Mouse (Mus musculus): ENCODE data around the gene Heatr6. TPM values are rescaled to one million over a fixed set of nuclear protein-coding genes. Genes with fewer than 3 reads are reported as not detected.

Gene Heatr6
- polyA plus RNA-seq, 1 experiment = 13.1 TPM

- 76% methylated on average over 6 of the region's 6 CpGs for WGBS
- no peak overlapping the region for H3K4me3 ChIP-seq (replicated peaks; ENCODE audit: control insufficient read depth, low read depth, low read length)
- no peak overlapping the region for H3K27ac ChIP-seq (ENCODE audit: control insufficient read depth, insufficient read depth, low read depth, low read length, poor library complexity)
- TF ChIP-seq CTCF (IDR thresholded peaks at IDR 0.05; ENCODE audit: control insufficient read depth, insufficient read depth, low read length) (no peak), POLR2A (IDR thresholded peaks at IDR 0.05; ENCODE audit: borderline replicate concordance, control insufficient read depth, low read depth, low read length) (no peak)
- no peaks in the 10 kb centered on the region for H3K4me1 ChIP-seq (ENCODE audit: control insufficient read depth, insufficient read depth, low read length)
Observed at GRCm38 (mm10) chr11:83817048-83817447, 63.6 kb downstream of the Heatr6 start.

GRCm38 (mm10) chr11:83817994-83818393 lies 64.5 kb downstream of the Heatr6 start:
- Histone ChIP-seq H3K4me3 (replicated peaks; ENCODE audit: control insufficient read depth, low read depth, low read length) (no peak overlapping the region), H3K27ac (ENCODE audit: control insufficient read depth, insufficient read depth, low read depth, low read length, poor library complexity) (no peak overlapping the region), H3K4me1 (ENCODE audit: control insufficient read depth, insufficient read depth, low read length) (no peaks in the 10 kb centered on the region)
- no peak for TF ChIP-seq CTCF (IDR thresholded peaks at IDR 0.05; ENCODE audit: control insufficient read depth, insufficient read depth, low read length)
- TF ChIP-seq POLR2A (IDR thresholded peaks at IDR 0.05; ENCODE audit: borderline replicate concordance, control insufficient read depth, low read depth, low read length) = no peak
- 69% methylated on average over 4 of the region's 4 CpGs for WGBS

- Histone ChIP-seq H3K4me3 (replicated peaks; ENCODE audit: control insufficient read depth, low read depth, low read length) (no peak overlapping the region), H3K27ac (ENCODE audit: control insufficient read depth, insufficient read depth, low read depth, low read length, poor library complexity) (no peak overlapping the region), H3K4me1 (ENCODE audit: control insufficient read depth, insufficient read depth, low read length) (no peaks in the 10 kb centered on the region)
- 37% methylated on average over 9 of the region's 9 CpGs for WGBS
- TF ChIP-seq CTCF (IDR thresholded peaks at IDR 0.05; ENCODE audit: control insufficient read depth, insufficient read depth, low read length) (no peak), POLR2A (IDR thresholded peaks at IDR 0.05; ENCODE audit: borderline replicate concordance, control insufficient read depth, low read depth, low read length) (no peak)
Observed at GRCm38 (mm10) chr11:83818591-83819127, 65.2 kb downstream of the Heatr6 start.

GRCm38 (mm10) chr11:83819806-83820483 lies 66.4 kb downstream of the Heatr6 start:
- Histone ChIP-seq H3K27ac (ENCODE audit: control insufficient read depth, insufficient read depth, low read depth, low read length, poor library complexity) (no peak overlapping the region), H3K4me3 (replicated peaks; ENCODE audit: control insufficient read depth, low read depth, low read length) (no peak overlapping the region), H3K4me1 (ENCODE audit: control insufficient read depth, insufficient read depth, low read length) (no peaks in the 10 kb centered on the region)
- TF ChIP-seq CTCF (IDR thresholded peaks at IDR 0.05; ENCODE audit: control insufficient read depth, insufficient read depth, low read length) (no peak), POLR2A (IDR thresholded peaks at IDR 0.05; ENCODE audit: borderline replicate concordance, control insufficient read depth, low read depth, low read length) (no peak)
- 69% methylated on average over 10 of the region's 10 CpGs for WGBS

- 81% methylated on average over 3 of the region's 3 CpGs for WGBS
- H3K27ac ChIP-seq (ENCODE audit: control insufficient read depth, insufficient read depth, low read depth, low read length, poor library complexity) = no peak overlapping the region
- TF ChIP-seq CTCF (IDR thresholded peaks at IDR 0.05; ENCODE audit: control insufficient read depth, insufficient read depth, low read length) (no peak), POLR2A (IDR thresholded peaks at IDR 0.05; ENCODE audit: borderline replicate concordance, control insufficient read depth, low read depth, low read length) (no peak)
- no peaks in the 10 kb centered on the region for H3K4me1 ChIP-seq (ENCODE audit: control insufficient read depth, insufficient read depth, low read length)
- no peak overlapping the region for H3K4me3 ChIP-seq (replicated peaks; ENCODE audit: control insufficient read depth, low read depth, low read length)
Observed at GRCm38 (mm10) chr11:83826142-83826541, 72.6 kb downstream of the Heatr6 start.

- Histone ChIP-seq H3K27ac (ENCODE audit: control insufficient read depth, insufficient read depth, low read depth, low read length, poor library complexity) (no peak overlapping the region), H3K4me1 (ENCODE audit: control insufficient read depth, insufficient read depth, low read length) (no peaks in the 10 kb centered on the region), H3K4me3 (replicated peaks; ENCODE audit: control insufficient read depth, low read depth, low read length) (no peak overlapping the region)
- no peak for TF ChIP-seq POLR2A (IDR thresholded peaks at IDR 0.05; ENCODE audit: borderline replicate concordance, control insufficient read depth, low read depth, low read length)
- TF ChIP-seq CTCF (IDR thresholded peaks at IDR 0.05; ENCODE audit: control insufficient read depth, insufficient read depth, low read length) = no peak
- 32% methylated on average over 8 of the region's 8 CpGs for WGBS
Observed at GRCm38 (mm10) chr11:83828553-83829142, 75.2 kb downstream of the Heatr6 start.

- H3K4me1 ChIP-seq (ENCODE audit: control insufficient read depth, insufficient read depth, low read length) = no peaks in the 10 kb centered on the region
- TF ChIP-seq POLR2A (IDR thresholded peaks at IDR 0.05; ENCODE audit: borderline replicate concordance, control insufficient read depth, low read depth, low read length) (no peak), CTCF (IDR thresholded peaks at IDR 0.05; ENCODE audit: control insufficient read depth, insufficient read depth, low read length) (peak; percentile 71)
- WGBS = 25% methylated on average over 8 of the region's 8 CpGs
- H3K4me3 ChIP-seq (replicated peaks; ENCODE audit: control insufficient read depth, low read depth, low read length) = no peak overlapping the region
- H3K27ac ChIP-seq (ENCODE audit: control insufficient read depth, insufficient read depth, low read depth, low read length, poor library complexity) = no peak overlapping the region
Observed at GRCm38 (mm10) chr11:83832389-83832788, 78.9 kb downstream of the Heatr6 start.

Other genes starting within 250 kb of the Heatr6 start
- not detected in 2 replicates for gene Heatr9, start 231.5 kb upstream of the Heatr6 start, polyA plus RNA-seq (2011; ENCODE audit: insufficient read depth, insufficient read length, low replicate concordance, missing spikeins)
- gene Ccl5, start 223.2 kb upstream of the Heatr6 start, polyA plus RNA-seq (2011; ENCODE audit: insufficient read depth, insufficient read length, low replicate concordance, missing spikeins) = 7.6 and 22.7 TPM in 2 replicates
- gene Ccl9, start 175.1 kb upstream of the Heatr6 start, polyA plus RNA-seq (2011; ENCODE audit: insufficient read depth, insufficient read length, low replicate concordance, missing spikeins) = 8.0 and 17.0 TPM in 2 replicates
- gene Ccl6, start 160.6 kb upstream of the Heatr6 start, polyA plus RNA-seq (2011; ENCODE audit: insufficient read depth, insufficient read length, low replicate concordance, missing spikeins) = 88.2 and 218 TPM in 2 replicates
- gene Rpl9-ps1, start 108.1 kb upstream of the Heatr6 start, polyA plus RNA-seq (2011; ENCODE audit: insufficient read depth, insufficient read length, low replicate concordance, missing spikeins) = not detected in 2 replicates
- 1.3 and 2.0 TPM in 2 replicates for gene Ccl3, start 104.3 kb upstream of the Heatr6 start, polyA plus RNA-seq (2011; ENCODE audit: insufficient read depth, insufficient read length, low replicate concordance, missing spikeins)
- gene Ccl4, start 91.1 kb upstream of the Heatr6 start, polyA plus RNA-seq (2011; ENCODE audit: insufficient read depth, insufficient read length, low replicate concordance, missing spikeins) = 1.5 and 2.3 TPM in 2 replicates
- 8.2 and 33.5 TPM in 2 replicates for gene Wfdc17, start 49.7 kb upstream of the Heatr6 start, polyA plus RNA-seq (2011; ENCODE audit: insufficient read depth, insufficient read length, low replicate concordance, missing spikeins)
- not detected in 2 replicates for gene Wfdc18, start 44.7 kb upstream of the Heatr6 start, polyA plus RNA-seq (2011; ENCODE audit: insufficient read depth, insufficient read length, low replicate concordance, missing spikeins)
- 220 and 706 TPM in 2 replicates for gene Wfdc21, start 6.8 kb upstream of the Heatr6 start, polyA plus RNA-seq (2011; ENCODE audit: insufficient read depth, insufficient read length, low replicate concordance, missing spikeins)
- not detected in 2 replicates for gene Hnf1b, start 96.4 kb downstream of the Heatr6 start, polyA plus RNA-seq (2011; ENCODE audit: insufficient read depth, insufficient read length, low replicate concordance, missing spikeins)
- 12.6 and 19.4 TPM in 2 replicates for gene Ddx52, start 188.4 kb downstream of the Heatr6 start, polyA plus RNA-seq (2011; ENCODE audit: insufficient read depth, insufficient read length, low replicate concordance, missing spikeins)
- 7.8 and 14.2 TPM in 2 replicates for gene Synrg, start 210.7 kb downstream of the Heatr6 start, polyA plus RNA-seq (2011; ENCODE audit: insufficient read depth, insufficient read length, low replicate concordance, missing spikeins)

Measured in bone marrow, adult 2 months (tissue).